Mouse (Mus musculus): Measurements from ENCODE around the gene Apol10b.

- TF ChIP-seq GATA1 (IDR thresholded peaks at IDR 0.05; ENCODE audit: borderline replicate concordance, low read length) (no peak), CTCF (IDR thresholded peaks at IDR 0.05; ENCODE audit: low read depth, low read length) (no peak), POLR2AphosphoS5 (IDR thresholded peaks at IDR 0.05; ENCODE audit: insufficient replicate concordance, low read depth, low read length) (no peak), TAL1 (conservative IDR thresholded peaks at IDR 0.05; ENCODE audit: low read depth, low read length) (no peak), GATA2 (IDR thresholded peaks at IDR 0.05; ENCODE audit: borderline replicate concordance, low read depth, low read length) (no peak)
These were observed 3.0 kb upstream of the Apol10b start, which contains the start of gene Gm36245 for GRCm38 (mm10) chr15:77598958-77599357.
